Mouse (Mus musculus): ENCODE measurements around the gene Ap4m1.

DNA sequence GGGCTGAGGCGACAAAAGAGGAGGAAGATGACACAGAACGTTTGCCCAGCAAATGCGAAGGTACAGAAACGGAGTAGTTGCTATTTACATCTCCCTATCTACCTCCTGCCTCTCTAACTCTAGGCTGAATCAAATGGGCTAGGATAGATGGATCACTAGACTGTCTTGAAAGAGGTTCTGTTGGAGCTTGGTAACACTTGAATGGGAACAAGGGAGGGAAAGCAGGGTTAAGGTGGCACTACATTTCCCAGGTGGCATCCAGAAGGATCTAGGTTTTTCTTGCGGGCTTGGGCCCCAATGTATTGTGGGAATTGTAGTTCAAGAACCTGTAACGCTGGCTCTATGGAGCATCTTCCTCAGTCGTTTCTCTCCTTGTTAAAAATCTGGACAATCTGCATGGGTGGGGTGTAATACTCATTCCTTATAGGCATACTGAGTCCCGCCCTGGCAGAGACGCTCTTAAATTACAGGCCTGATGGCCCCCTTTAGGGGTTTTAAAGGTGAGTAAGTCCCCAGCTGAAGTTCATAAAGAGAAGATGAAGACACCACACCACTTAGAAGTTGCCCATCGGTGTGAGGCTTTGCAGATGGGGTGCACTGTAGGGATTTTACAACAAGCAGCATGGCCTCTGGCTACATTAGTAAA, 16.0 kb downstream of the Ap4m1 start:
- TF ChIP-seq CTCF (IDR thresholded peaks at IDR 0.05; ENCODE audit: extremely low read depth, insufficient read length, insufficient replicate concordance, low read depth, low read length) (no peak), POLR2A (IDR thresholded peaks at IDR 0.05; ENCODE audit: low read depth, low read length) (no peak)
